Mouse (Mus musculus) limb, embryonic 14.5 days (tissue): ENCODE results near the gene Bcan. TPM values are rescaled to one million over a fixed set of nuclear protein-coding genes. Genes with fewer than 3 reads are reported as not detected.

Experiments
- ATAC-seq: fragments of 200-750 bp; cut with Nextera tagmentation; 2 replicates; pipeline ENCODE4 v1.8.0; 2017; ENCODE audit warnings: low read depth, moderate number of reproducible peaks, moderate TSS enrichment; ENCODE audit not compliant: low FRiP score
- DNase-seq: peaks from one replicate; pipeline ENCODE4 v3.0.0-alpha.2; 2015; ENCODE audit warnings: low spot score
- H3K27ac ChIP-seq: fragments of 300-500 bp; sonication (generic); replicated peaks from 2 replicates; pipeline ENCODE4 v1.5.1; 2014; ENCODE audit warnings: low read depth, mild to moderate bottlenecking, low read length, moderate library complexity, mixed read lengths
- H3K27me3 ChIP-seq: fragments of 300-500 bp; sonication (generic); 2 replicates; pipeline ENCODE4 v1.6.1; 2014; ENCODE audit warnings: low read length, mixed read lengths; ENCODE audit not compliant: control insufficient read depth, insufficient read depth
- H3K36me3 ChIP-seq: fragments of 300-500 bp; sonication (generic); 2 replicates; pipeline ENCODE4 v1.6.1; 2014; ENCODE audit warnings: mild to moderate bottlenecking, low read length, moderate library complexity, mixed read lengths; ENCODE audit not compliant: control insufficient read depth, insufficient read depth
- H3K4me1 ChIP-seq: fragments of 300-500 bp; sonication (generic); 2 replicates; pipeline ENCODE4 v1.6.1; 2014; ENCODE audit warnings: antibody characterized with exemption, low read length, mixed read lengths; ENCODE audit not compliant: control insufficient read depth, insufficient read depth
- H3K4me2 ChIP-seq: fragments of 300-500 bp; sonication (generic); replicated peaks from 2 replicates; pipeline ENCODE4 v1.6.1; 2014; ENCODE audit warnings: low read depth, mild to moderate bottlenecking, low read length, moderate library complexity; ENCODE audit not compliant: severe bottlenecking
- H3K4me3 ChIP-seq: fragments of 300-500 bp; sonication (generic); replicated peaks from 2 replicates; pipeline ENCODE4 v1.5.1; 2014; ENCODE audit warnings: low read length
- H3K9ac ChIP-seq: fragments of 300-500 bp; sonication (generic); 2 replicates; pipeline ENCODE4 v1.6.1; 2014; ENCODE audit warnings: mild to moderate bottlenecking, low read depth, low read length, moderate library complexity; ENCODE audit not compliant: severe bottlenecking
- H3K9me3 ChIP-seq: fragments of 300-500 bp; sonication (generic); 2 replicates; pipeline ENCODE4 v1.6.1; 2016; ENCODE audit warnings: low read length; ENCODE audit not compliant: control insufficient read depth
- POLR2A ChIP-seq: fragments of 200-500 bp; IDR thresholded peaks from 2 replicates; pipeline ENCODE4 v1.8.0; 2012; ENCODE audit warnings: inconsistent platforms, mild to moderate bottlenecking, moderate library complexity, borderline replicate concordance; ENCODE audit not compliant: insufficient read depth, insufficient read length; ENCODE audit errors: extremely low read depth
- WGBS: fragments of 180-500 bp; shearing (Covaris S2); extraction: QIAGEN DNeasy Blood & Tissue Kit; methylation state at CpG from one replicate; pipeline ENCODE4 v1.1.7; 2014; 5-methylcytosine and 5-hydroxymethylcytosine counted together
- polyA plus RNA-seq, 2 experiments: library from polyadenylated mRNA; depleted of rRNA in 1 of 2; stranded (reverse) in 1 of 2; unstranded in 1 of 2; fragments of >200 nt; fragmentation: Nextera tagmentation in 1 of 2; extraction: Ambion mirVana in 1 of 2; gene quantifications; 2 replicates each; pipeline versions ENCODE4 v1.2.1 to v1.2.3; 2012 to 2014

Bcan gene
- polyA plus RNA-seq (2012; rRNA removed) (1.6 and 1.8 TPM in 2 replicates), polyA plus RNA-seq (2014; fragmentation: Nextera tagmentation; extraction: Ambion mirVana) (0.39 and 0.41 TPM in 2 replicates)

GRCm38 (mm10) chr3:88000181-88000580 lies at the start of gene Bcan:
Bcan (minus strand) TSS chr3:88000230.
- H3K4me2 ChIP-seq, result peak within 1 kb of the TSS; percentile 70
- under 1% methylated on average over 28 of the region's 39 CpGs for WGBS

GRCm38 (mm10) chr3:88049532-88049931 lies 49.5 kb upstream of the Bcan start:
- peaks cover 43% of the 10 kb centered on the region for H3K36me3 ChIP-seq
- 88% methylated on average over 3 of the region's 3 CpGs for WGBS
- no peak for DNase-seq

More at GRCm38 (mm10) chr3:88000181-88000580, at the start of gene Bcan:
- peaks cover 8% of the 10 kb centered on the region; the same call in 1 of the 2 replicates for H3K4me1 ChIP-seq
- no peaks in the 10 kb centered on the region for H3K9me3 ChIP-seq
- peak within 1 kb of the TSS; percentile 43 for H3K4me3 ChIP-seq
- no peaks in the 10 kb centered on the region for H3K36me3 ChIP-seq
- DNase-seq (no peak), ATAC-seq (no peak)
- peak within 1 kb of the TSS; percentile 44 for H3K9ac ChIP-seq
- no peak for TF ChIP-seq POLR2A
- H3K27me3 ChIP-seq, result peaks cover 86% of the 10 kb centered on the region
- H3K27ac ChIP-seq, result no peak within 1 kb of the TSS

GRCm38 (mm10) chr3:88042661-88043421 lies 42.8 kb upstream of the Bcan start, which contains the start of gene Gpatch4:
Gpatch4 (plus strand) TSS chr3:88043108.
- TF ChIP-seq POLR2A, result no peak
- Histone ChIP-seq H3K4me3 (peak within 1 kb of the TSS; percentile 63), H3K27ac (no peak within 1 kb of the TSS), H3K27me3 (no peaks in the 10 kb centered on the region), H3K4me2 (peak within 1 kb of the TSS; percentile 55), H3K4me1 (peaks cover 3% of the 10 kb centered on the region; the same call in 1 of the 2 replicates), H3K9ac (peak within 1 kb of the TSS; percentile 56), H3K36me3 (no peaks in the 10 kb centered on the region), H3K9me3 (no peaks in the 10 kb centered on the region)
- 10% methylated on average over 36 of the region's 36 CpGs for WGBS
- ATAC-seq (peak; percentile 91), DNase-seq (peak; percentile 99)

More at GRCm38 (mm10) chr3:88049532-88049931, 49.5 kb upstream of the Bcan start:
- no peak for TF ChIP-seq POLR2A
- Histone ChIP-seq H3K4me1 (no peaks in the 10 kb centered on the region), H3K4me2 (no peak overlapping the region), H3K27ac (no peak overlapping the region), H3K9me3 (no peaks in the 10 kb centered on the region), H3K9ac (no peak overlapping the region), H3K4me3 (no peak overlapping the region), H3K27me3 (no peaks in the 10 kb centered on the region)
- no peak for ATAC-seq

GRCm38 (mm10) chr3:88035561-88036293 lies 35.7 kb upstream of the Bcan start:
- Histone ChIP-seq H3K27ac (no peak overlapping the region), H3K4me3 (no peak overlapping the region), H3K9me3 (no peaks in the 10 kb centered on the region), H3K4me2 (no peak overlapping the region), H3K36me3 (no peaks in the 10 kb centered on the region), H3K9ac (no peak overlapping the region), H3K27me3 (peaks cover 12% of the 10 kb centered on the region), H3K4me1 (no peaks in the 10 kb centered on the region)
- no peak for ATAC-seq
- 41% methylated on average over 1 of the region's 1 CpGs for WGBS
- no peak for TF ChIP-seq POLR2A
- no peak for DNase-seq

- 65% methylated on average over 5 of the region's 5 CpGs for WGBS
- Histone ChIP-seq H3K27ac (no peak overlapping the region), H3K9me3 (no peaks in the 10 kb centered on the region), H3K4me1 (no peaks in the 10 kb centered on the region), H3K27me3 (peaks cover 18% of the 10 kb centered on the region), H3K4me3 (no peak overlapping the region), H3K9ac (no peak overlapping the region), H3K36me3 (no peaks in the 10 kb centered on the region), H3K4me2 (no peak overlapping the region)
- no peak for TF ChIP-seq POLR2A
- ATAC-seq (no peak), DNase-seq (no peak)
Observed at GRCm38 (mm10) chr3:88033506-88033905, 33.5 kb upstream of the Bcan start.
